Mouse (Mus musculus): ENCODE measurements around the gene Slc35a1. TPM values are rescaled to one million over a fixed set of nuclear protein-coding genes. Genes with fewer than 3 reads are reported as not detected.

Slc35a1 gene
- polyA plus RNA-seq, 1 experiment from 2014 or later = 42.8 TPM

- Histone ChIP-seq H3K36me3 (ENCODE audit: control insufficient read depth, insufficient read depth, low read length) (peaks cover 17% of the 10 kb centered on the region; the same call in 1 of the 2 replicates), H3K4me1 (replicated peaks; ENCODE audit: control insufficient read depth, insufficient read depth, low read length) (no peaks in the 10 kb centered on the region), H3K4me3 (ENCODE audit: low read depth, low read length) (no peak overlapping the region), H3K27ac (ENCODE audit: low read depth, low read length) (no peak overlapping the region), H3K27me3 (replicated peaks; ENCODE audit: control insufficient read depth, insufficient read depth, low read length) (no peaks in the 10 kb centered on the region), H3K9ac (ENCODE audit: low read depth, low read length) (no peak overlapping the region), H3K9me3 (ENCODE audit: control insufficient read depth, low read length) (no peaks in the 10 kb centered on the region), H3K4me2 (no peak overlapping the region)
- DNase-seq (ENCODE audit: low spot score) (no peak), ATAC-seq (replicated peaks; ENCODE audit: low FRiP score) (no peak)
- WGBS = 89% methylated on average over 5 of the region's 5 CpGs
Observed at GRCm38 (mm10) chr4:34673721-34674120, 13.5 kb downstream of the Slc35a1 start.

DNA sequence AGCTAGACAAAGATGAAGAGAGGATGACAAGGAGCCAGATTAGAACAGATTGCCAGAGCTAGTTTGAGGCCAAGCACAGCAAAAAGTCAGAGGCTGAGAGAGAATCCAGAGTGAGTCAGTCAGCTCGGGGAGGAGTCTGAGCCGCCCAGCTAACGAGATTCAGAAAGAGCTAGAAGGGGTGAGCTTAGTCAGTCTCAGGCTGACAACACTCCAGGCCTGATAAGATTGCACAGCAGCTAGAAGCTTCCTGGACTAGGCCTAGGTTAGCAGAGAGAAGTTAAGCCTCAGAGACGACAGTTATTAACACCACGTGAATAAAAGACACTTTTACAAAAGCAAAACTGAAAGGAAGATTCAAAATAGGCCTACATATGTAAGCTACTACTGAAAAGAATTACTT, 19.3 kb downstream of the Slc35a1 start:
- H3K4me3 ChIP-seq (ENCODE audit: low read depth, low read length) = no peak overlapping the region
- H3K9me3 ChIP-seq (ENCODE audit: control insufficient read depth, low read length) = no peaks in the 10 kb centered on the region
- H3K36me3 ChIP-seq (ENCODE audit: control insufficient read depth, insufficient read depth, low read length) = peaks cover 23% of the 10 kb centered on the region
- H3K27ac ChIP-seq (ENCODE audit: low read depth, low read length) = no peak overlapping the region
- 65% methylated on average over 5 of the region's 5 CpGs for WGBS
- ATAC-seq (replicated peaks; ENCODE audit: low FRiP score) (no peak; the same call in 1 of the 2 replicates), DNase-seq (ENCODE audit: low spot score) (no peak)
- H3K9ac ChIP-seq (ENCODE audit: low read depth, low read length) = no peak overlapping the region
- no peaks in the 10 kb centered on the region for H3K4me1 ChIP-seq (replicated peaks; ENCODE audit: control insufficient read depth, insufficient read depth, low read length)
- no peak overlapping the region for H3K4me2 ChIP-seq
- no peaks in the 10 kb centered on the region for H3K27me3 ChIP-seq (replicated peaks; ENCODE audit: control insufficient read depth, insufficient read depth, low read length)

- no peak overlapping the region for H3K4me2 ChIP-seq
- H3K36me3 ChIP-seq (ENCODE audit: control insufficient read depth, insufficient read depth, low read length) = peaks cover 39% of the 10 kb centered on the region
- 89% methylated on average over 6 of the region's 6 CpGs for WGBS
- no peaks in the 10 kb centered on the region for H3K9me3 ChIP-seq (ENCODE audit: control insufficient read depth, low read length)
- no peaks in the 10 kb centered on the region for H3K4me1 ChIP-seq (replicated peaks; ENCODE audit: control insufficient read depth, insufficient read depth, low read length)
- no peak overlapping the region for H3K9ac ChIP-seq (ENCODE audit: low read depth, low read length)
- ATAC-seq (replicated peaks; ENCODE audit: low FRiP score) (no peak), DNase-seq (ENCODE audit: low spot score) (no peak)
- H3K4me3 ChIP-seq (ENCODE audit: low read depth, low read length) = no peak overlapping the region
- H3K27ac ChIP-seq (ENCODE audit: low read depth, low read length) = no peak overlapping the region
- no peaks in the 10 kb centered on the region for H3K27me3 ChIP-seq (replicated peaks; ENCODE audit: control insufficient read depth, insufficient read depth, low read length)
Observed at GRCm38 (mm10) chr4:34661927-34662326, 25.3 kb downstream of the Slc35a1 start.

DNA sequence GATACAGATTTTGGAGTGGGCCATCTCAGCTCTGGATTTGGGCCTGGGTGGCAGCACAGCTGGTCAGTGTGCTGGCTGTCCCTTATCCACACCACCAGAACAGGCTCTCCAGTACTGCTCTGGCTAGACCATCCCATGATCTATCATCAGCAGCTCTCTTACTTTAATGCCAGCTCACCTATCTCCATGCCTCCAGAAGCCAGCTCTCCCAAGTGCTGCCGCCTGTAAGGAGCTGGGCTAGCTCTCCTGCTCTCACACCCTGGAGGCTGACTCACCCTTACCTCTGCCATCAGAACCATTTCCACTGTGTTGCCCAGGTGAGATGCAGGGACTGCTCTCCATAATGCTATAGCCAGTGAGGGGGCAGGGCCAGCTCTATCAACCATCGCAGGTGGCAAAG, 25.7 kb downstream of the Slc35a1 start:
- H3K4me2 ChIP-seq = no peak overlapping the region
- no peak for DNase-seq (ENCODE audit: low spot score)
- no peak overlapping the region for H3K9ac ChIP-seq (ENCODE audit: low read depth, low read length)
- no peaks in the 10 kb centered on the region for H3K9me3 ChIP-seq (ENCODE audit: control insufficient read depth, low read length)
- H3K36me3 ChIP-seq (ENCODE audit: control insufficient read depth, insufficient read depth, low read length) = peaks cover 41% of the 10 kb centered on the region
- no peak overlapping the region for H3K27ac ChIP-seq (ENCODE audit: low read depth, low read length)
- no peak for ATAC-seq (replicated peaks; ENCODE audit: low FRiP score)
- no peak overlapping the region for H3K4me3 ChIP-seq (ENCODE audit: low read depth, low read length)
- no peaks in the 10 kb centered on the region for H3K27me3 ChIP-seq (replicated peaks; ENCODE audit: control insufficient read depth, insufficient read depth, low read length)
- no peaks in the 10 kb centered on the region for H3K4me1 ChIP-seq (replicated peaks; ENCODE audit: control insufficient read depth, insufficient read depth, low read length)
- WGBS = 90% methylated on average over 2 of the region's 2 CpGs

- Histone ChIP-seq H3K27me3 (replicated peaks; ENCODE audit: control insufficient read depth, insufficient read depth, low read length) (no peaks in the 10 kb centered on the region), H3K9ac (ENCODE audit: low read depth, low read length) (no peak overlapping the region), H3K4me2 (no peak overlapping the region), H3K4me1 (replicated peaks; ENCODE audit: control insufficient read depth, insufficient read depth, low read length) (no peaks in the 10 kb centered on the region), H3K27ac (ENCODE audit: low read depth, low read length) (no peak overlapping the region), H3K9me3 (ENCODE audit: control insufficient read depth, low read length) (no peaks in the 10 kb centered on the region), H3K4me3 (ENCODE audit: low read depth, low read length) (no peak overlapping the region), H3K36me3 (ENCODE audit: control insufficient read depth, insufficient read depth, low read length) (peaks cover 41% of the 10 kb centered on the region)
- DNase-seq (ENCODE audit: low spot score) = no peak
- WGBS = 78% methylated on average over 2 of the region's 2 CpGs
- ATAC-seq (replicated peaks; ENCODE audit: low FRiP score) = no peak
Observed at GRCm38 (mm10) chr4:34659012-34659411, 28.2 kb downstream of the Slc35a1 start.

DNA sequence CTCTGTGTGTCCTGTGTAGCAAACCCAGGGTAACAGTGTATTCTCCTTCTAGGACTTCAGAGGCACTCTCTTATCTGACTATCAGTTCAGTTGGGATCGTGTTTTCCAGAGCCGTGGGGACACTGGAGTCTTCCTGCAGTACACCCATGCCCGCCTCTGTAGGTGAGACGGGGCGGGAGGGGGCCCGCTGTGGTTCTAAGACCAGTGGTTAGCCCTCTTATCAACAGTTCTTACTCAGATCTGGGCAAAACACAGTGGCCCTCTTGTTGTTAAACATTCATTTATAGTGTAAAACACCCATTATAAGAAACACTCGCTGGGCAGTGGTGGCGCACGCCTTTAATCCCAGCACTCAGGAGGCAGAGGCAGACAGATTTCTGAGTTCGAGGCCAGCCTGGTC, 31.1 kb downstream of the Slc35a1 start:
- Histone ChIP-seq H3K4me3 (ENCODE audit: low read depth, low read length) (no peak overlapping the region), H3K4me2 (no peak overlapping the region), H3K4me1 (replicated peaks; ENCODE audit: control insufficient read depth, insufficient read depth, low read length) (no peaks in the 10 kb centered on the region), H3K27me3 (replicated peaks; ENCODE audit: control insufficient read depth, insufficient read depth, low read length) (no peaks in the 10 kb centered on the region), H3K36me3 (ENCODE audit: control insufficient read depth, insufficient read depth, low read length) (peaks cover 26% of the 10 kb centered on the region), H3K9ac (ENCODE audit: low read depth, low read length) (no peak overlapping the region), H3K9me3 (ENCODE audit: control insufficient read depth, low read length) (no peaks in the 10 kb centered on the region), H3K27ac (ENCODE audit: low read depth, low read length) (no peak overlapping the region)
- WGBS = 88% methylated on average over 10 of the region's 10 CpGs
- ATAC-seq (replicated peaks; ENCODE audit: low FRiP score) (no peak), DNase-seq (ENCODE audit: low spot score) (no peak)

- ATAC-seq (replicated peaks; ENCODE audit: low FRiP score) = no peak
- H3K9ac ChIP-seq (ENCODE audit: low read depth, low read length) = no peak overlapping the region
- H3K27me3 ChIP-seq (replicated peaks; ENCODE audit: control insufficient read depth, insufficient read depth, low read length) = no peaks in the 10 kb centered on the region
- WGBS = 91% methylated on average over 7 of the region's 7 CpGs
- H3K9me3 ChIP-seq (ENCODE audit: control insufficient read depth, low read length) = no peaks in the 10 kb centered on the region
- H3K36me3 ChIP-seq (ENCODE audit: control insufficient read depth, insufficient read depth, low read length) = peaks cover 14% of the 10 kb centered on the region; the same call in 1 of the 2 replicates
- H3K27ac ChIP-seq (ENCODE audit: low read depth, low read length) = no peak overlapping the region
- no peaks in the 10 kb centered on the region for H3K4me1 ChIP-seq (replicated peaks; ENCODE audit: control insufficient read depth, insufficient read depth, low read length)
- H3K4me3 ChIP-seq (ENCODE audit: low read depth, low read length) = no peak overlapping the region
- no peak overlapping the region for H3K4me2 ChIP-seq
- DNase-seq (ENCODE audit: low spot score) = no peak
Observed at GRCm38 (mm10) chr4:34653179-34653578, 34.1 kb downstream of the Slc35a1 start.

DNA sequence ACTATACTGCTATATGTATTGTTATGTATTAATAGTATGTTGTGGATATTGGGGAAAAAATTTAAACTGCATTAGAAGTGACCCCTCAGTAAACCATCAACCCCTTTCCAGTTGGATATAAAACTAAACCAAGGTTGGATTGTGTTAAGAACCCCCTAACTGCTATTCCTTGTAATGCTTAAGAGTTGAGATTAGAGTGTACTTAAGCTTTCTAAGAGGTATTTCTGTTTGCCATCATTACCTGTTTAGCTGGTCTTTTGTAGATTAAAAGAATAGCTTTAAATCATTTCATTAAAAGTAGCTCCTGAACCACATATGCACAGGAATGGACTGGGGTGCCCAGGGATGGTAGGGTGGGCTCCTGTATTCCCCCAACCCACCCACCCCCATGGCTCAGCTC, 42.5 kb downstream of the Slc35a1 start:
- Histone ChIP-seq H3K4me1 (replicated peaks; ENCODE audit: control insufficient read depth, insufficient read depth, low read length) (no peaks in the 10 kb centered on the region), H3K36me3 (ENCODE audit: control insufficient read depth, insufficient read depth, low read length) (peaks cover 16% of the 10 kb centered on the region), H3K27me3 (replicated peaks; ENCODE audit: control insufficient read depth, insufficient read depth, low read length) (no peaks in the 10 kb centered on the region), H3K9ac (ENCODE audit: low read depth, low read length) (no peak overlapping the region), H3K4me2 (no peak overlapping the region), H3K9me3 (ENCODE audit: control insufficient read depth, low read length) (no peaks in the 10 kb centered on the region), H3K27ac (ENCODE audit: low read depth, low read length) (no peak overlapping the region), H3K4me3 (ENCODE audit: low read depth, low read length) (no peak overlapping the region)
- no peak for DNase-seq (ENCODE audit: low spot score)
- ATAC-seq (replicated peaks; ENCODE audit: low FRiP score) = no peak

DNA sequence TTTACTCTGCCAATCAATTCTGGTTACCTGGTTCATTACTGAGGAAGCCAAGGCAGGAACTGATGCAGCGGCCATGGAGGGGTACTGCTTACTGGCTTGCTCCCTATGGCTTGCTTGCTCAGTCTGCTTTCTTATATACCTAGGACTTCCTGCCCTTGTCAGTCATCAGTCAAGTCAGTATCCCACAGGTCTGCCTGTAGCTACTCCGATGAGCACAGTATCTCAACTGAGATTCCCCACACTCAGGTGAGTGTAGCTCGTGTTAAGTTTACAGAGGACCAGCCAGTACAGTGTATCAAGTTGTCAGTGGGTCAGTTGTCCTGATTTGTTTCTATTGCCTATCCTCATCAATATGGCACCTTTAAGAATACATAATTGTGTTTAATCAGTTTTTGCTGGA, 46.5 kb downstream of the Slc35a1 start:
- no peak overlapping the region for H3K9ac ChIP-seq (ENCODE audit: low read depth, low read length)
- 90% methylated on average over 3 of the region's 3 CpGs for WGBS
- no peak for ATAC-seq (replicated peaks; ENCODE audit: low FRiP score)
- DNase-seq (ENCODE audit: low spot score) = no peak
- peaks cover 8% of the 10 kb centered on the region; the same call in 1 of the 2 replicates for H3K36me3 ChIP-seq (ENCODE audit: control insufficient read depth, insufficient read depth, low read length)
- no peak overlapping the region for H3K4me3 ChIP-seq (ENCODE audit: low read depth, low read length)
- no peaks in the 10 kb centered on the region for H3K27me3 ChIP-seq (replicated peaks; ENCODE audit: control insufficient read depth, insufficient read depth, low read length)
- no peaks in the 10 kb centered on the region for H3K9me3 ChIP-seq (ENCODE audit: control insufficient read depth, low read length)
- H3K27ac ChIP-seq (ENCODE audit: low read depth, low read length) = no peak overlapping the region
- H3K4me2 ChIP-seq = no peak overlapping the region
- H3K4me1 ChIP-seq (replicated peaks; ENCODE audit: control insufficient read depth, insufficient read depth, low read length) = no peaks in the 10 kb centered on the region
